Mouse (Mus musculus): ENCODE data around the gene Cd79a.

Cd79a gene

GRCm38 (mm10) chr7:24897224-24897623, at the start of gene Cd79a:
Gene Cd79a (plus strand): TSS chr7:24897381.
- DNase-seq (ENCODE audit: extremely low spot score, low spot score) = no peak

GRCm38 (mm10) chr7:24850162-24850561, 47.0 kb upstream of the Cd79a start:
- no peak for DNase-seq (ENCODE audit: extremely low spot score, low spot score)

- peak; percentile 52 for DNase-seq (ENCODE audit: extremely low spot score, low spot score)
Observed at GRCm38 (mm10) chr7:24850899-24851303, 46.3 kb upstream of the Cd79a start.

GRCm38 (mm10) chr7:24851596-24852325, 45.4 kb upstream of the Cd79a start:
- DNase-seq (ENCODE audit: extremely low spot score, low spot score) = no peak

DNA sequence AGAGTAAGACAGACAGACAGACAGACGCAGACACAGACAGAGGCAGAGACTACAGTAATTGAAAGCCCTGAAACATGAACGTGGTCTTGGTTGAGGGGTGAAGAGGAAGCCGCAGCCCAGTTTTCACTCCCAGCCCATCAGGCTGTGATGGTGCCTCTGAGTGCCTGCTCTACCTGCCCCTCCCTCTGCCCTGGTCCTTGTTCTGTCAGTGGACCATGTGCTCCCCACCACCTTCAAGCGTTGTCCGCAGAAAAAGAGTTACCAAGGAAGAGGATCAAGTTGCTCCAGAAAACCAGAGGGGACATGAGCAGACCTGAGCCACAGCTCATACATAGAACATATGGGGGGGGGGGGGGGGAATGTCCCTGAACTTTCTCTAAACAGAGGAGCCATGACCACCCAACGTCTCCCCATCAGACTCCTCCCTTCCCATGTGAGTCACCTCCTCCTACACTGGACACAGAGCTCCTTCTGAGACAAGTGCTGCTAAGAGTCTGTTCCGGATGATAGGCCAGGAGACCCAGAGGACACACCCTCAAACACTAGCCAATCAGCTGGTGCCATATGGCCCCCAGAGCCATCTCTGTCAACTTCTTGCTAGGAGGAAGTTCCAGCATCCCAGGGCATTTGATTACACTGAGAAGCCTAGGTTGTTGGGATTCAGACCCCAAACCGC, 44.5 kb upstream of the Cd79a start:
- DNase-seq (ENCODE audit: extremely low spot score, low spot score) = no peak

DNA sequence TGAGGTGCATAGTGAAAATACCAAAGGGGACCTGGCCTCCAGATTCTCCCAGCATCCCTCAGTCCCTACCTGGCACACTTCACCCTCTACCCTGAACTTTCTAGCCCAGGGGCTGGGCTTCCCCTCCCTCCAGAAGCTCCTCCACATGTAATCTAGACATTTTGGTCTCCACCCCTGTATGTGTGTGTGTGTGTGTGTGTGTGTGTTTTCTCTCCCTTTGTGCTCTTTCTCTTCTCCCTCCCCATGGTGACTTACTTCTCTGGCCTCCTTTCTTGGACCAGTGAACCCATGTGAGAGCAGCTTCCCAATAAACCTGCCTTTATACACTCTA, 44.0 kb upstream of the Cd79a start:
- no peak for DNase-seq (ENCODE audit: extremely low spot score, low spot score)

GRCm38 (mm10) chr7:24853695-24854094, 43.5 kb upstream of the Cd79a start:
- DNase-seq (ENCODE audit: extremely low spot score, low spot score) = no peak

DNA sequence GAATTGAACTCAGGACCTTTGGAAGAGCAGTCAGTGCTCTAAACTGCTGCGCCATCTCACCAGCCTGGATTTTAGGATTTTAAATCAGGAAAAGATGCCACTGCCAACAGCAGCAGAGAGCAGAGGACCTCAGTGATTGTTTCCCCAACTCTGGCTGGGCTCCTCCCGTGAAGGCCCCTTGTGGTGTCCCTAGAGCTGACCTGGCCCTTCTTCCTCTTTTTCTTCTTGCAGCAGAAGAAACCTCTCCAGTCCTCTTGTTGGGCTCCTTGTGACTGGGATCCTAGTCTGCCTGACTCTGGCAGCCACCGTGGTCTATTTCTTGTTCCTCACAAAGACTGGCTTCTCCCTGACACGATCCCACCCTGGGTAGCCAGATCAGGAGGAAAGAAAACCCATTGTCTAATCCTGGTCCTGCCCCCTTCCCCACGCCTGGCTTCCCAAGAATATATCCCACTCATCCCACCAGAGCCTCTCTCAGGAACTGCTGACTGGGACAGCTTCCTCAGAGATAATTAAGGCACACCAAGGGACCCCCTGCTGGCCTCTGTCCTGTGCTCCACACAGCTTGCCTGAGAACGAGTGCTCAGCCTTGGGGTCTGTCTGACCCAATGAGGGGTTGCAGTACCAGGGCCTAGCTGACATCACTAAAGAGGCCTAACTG, 40.6 kb upstream of the Cd79a start:
- DNase-seq (ENCODE audit: extremely low spot score, low spot score) = no peak

GRCm38 (mm10) chr7:24859234-24859633, 37.9 kb upstream of the Cd79a start:
- DNase-seq (ENCODE audit: extremely low spot score, low spot score) = no peak

GRCm38 (mm10) chr7:24861913-24862312, 35.3 kb upstream of the Cd79a start, which contains the start of gene Gm9844:
Gene Gm9844 (plus strand): TSS chr7:24862213.
- no peak for DNase-seq (ENCODE audit: extremely low spot score, low spot score)

- DNase-seq (ENCODE audit: extremely low spot score, low spot score) = no peak
Observed at GRCm38 (mm10) chr7:24862853-24863252, 34.3 kb upstream of the Cd79a start.

DNA sequence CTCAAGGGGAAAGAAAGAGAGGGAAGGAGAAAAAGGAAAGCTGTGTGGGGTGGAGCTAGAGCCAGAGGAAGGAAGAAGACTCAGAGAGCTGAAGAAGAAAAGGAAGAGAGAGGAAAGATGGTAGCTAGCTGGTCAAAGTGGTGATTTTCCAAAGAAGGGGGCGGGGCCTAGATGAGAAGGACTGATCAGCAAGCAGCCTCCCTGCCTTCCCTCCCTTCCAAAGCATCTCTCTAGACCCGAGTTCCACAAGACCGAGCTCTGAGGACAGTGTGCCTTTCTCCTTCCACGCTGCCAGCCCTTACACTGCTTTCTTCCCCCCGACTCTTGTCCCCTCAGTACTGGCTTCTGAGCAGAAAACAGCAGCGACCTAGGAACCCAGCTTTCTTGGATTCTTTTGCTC, 33.0 kb upstream of the Cd79a start:
- DNase-seq (ENCODE audit: extremely low spot score, low spot score) = no peak

DNA sequence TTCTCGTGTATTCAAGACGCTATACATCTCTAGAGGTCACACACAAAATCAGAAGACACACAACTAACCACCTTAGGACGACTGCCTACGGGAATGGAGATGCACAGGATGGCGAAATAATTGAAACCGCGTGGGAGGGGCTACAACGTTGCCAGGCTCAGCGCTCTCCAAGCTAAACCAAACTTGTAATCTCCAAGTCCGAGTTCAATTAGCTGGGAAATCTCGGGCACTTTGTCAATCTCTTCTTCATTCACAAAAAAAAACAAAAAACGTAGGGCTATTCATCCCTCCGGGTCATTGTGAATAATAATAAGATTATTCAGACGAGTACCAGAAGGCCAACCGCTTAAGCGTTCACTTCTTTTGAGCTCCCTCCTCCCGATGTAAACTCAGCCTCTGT, 28.1 kb upstream of the Cd79a start:
- no peak for DNase-seq (ENCODE audit: extremely low spot score, low spot score)

- DNase-seq (ENCODE audit: extremely low spot score, low spot score) = no peak
Observed at GRCm38 (mm10) chr7:24869532-24870165, 27.5 kb upstream of the Cd79a start, which contains the start of the genes Lypd4 and Dmrtc2. Gene Lypd4 (minus strand): TSS chr7:24869941. Gene Dmrtc2 (plus strand): TSS chr7:24870057.

DNA sequence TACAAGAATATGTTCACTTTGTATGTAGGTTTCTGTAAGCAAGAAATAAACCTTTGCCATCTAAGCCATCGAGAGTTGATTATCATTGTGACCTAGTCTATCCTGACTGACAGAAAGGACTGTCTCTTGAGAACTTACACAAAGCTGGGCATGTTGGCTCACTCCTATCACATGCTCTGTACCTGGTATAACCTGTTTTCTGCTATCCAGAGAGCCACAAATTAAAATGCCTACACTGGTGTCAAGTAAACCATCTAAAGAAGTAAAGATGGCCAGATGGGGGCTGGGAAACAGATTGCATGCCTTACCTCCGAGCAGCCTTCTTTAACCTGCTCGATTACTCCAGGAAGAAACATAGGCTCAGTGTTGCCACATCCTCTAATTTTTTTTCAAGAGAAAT, 19.6 kb upstream of the Cd79a start:
- no peak for DNase-seq (ENCODE audit: extremely low spot score, low spot score)

DNA sequence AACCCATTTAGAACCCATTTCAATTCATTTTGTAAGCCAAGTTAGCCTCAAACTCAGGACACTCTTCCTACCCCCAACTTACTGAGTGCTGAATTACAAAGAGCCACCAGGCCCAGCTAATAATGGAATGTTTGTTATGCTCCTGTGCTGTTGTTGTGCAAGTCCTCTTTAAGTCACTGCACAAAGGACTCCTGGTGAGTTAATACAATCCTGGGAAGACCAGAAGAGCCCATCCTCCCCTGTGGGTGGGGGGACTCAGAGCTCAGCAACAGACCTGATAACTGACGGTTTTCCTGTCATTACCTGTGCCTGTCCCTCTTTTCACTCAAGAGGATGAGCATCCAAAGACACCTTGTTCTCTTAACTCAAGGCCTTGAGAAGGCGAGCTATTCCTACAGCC, 17.6 kb upstream of the Cd79a start:
- no peak for DNase-seq (ENCODE audit: extremely low spot score, low spot score)

DNA sequence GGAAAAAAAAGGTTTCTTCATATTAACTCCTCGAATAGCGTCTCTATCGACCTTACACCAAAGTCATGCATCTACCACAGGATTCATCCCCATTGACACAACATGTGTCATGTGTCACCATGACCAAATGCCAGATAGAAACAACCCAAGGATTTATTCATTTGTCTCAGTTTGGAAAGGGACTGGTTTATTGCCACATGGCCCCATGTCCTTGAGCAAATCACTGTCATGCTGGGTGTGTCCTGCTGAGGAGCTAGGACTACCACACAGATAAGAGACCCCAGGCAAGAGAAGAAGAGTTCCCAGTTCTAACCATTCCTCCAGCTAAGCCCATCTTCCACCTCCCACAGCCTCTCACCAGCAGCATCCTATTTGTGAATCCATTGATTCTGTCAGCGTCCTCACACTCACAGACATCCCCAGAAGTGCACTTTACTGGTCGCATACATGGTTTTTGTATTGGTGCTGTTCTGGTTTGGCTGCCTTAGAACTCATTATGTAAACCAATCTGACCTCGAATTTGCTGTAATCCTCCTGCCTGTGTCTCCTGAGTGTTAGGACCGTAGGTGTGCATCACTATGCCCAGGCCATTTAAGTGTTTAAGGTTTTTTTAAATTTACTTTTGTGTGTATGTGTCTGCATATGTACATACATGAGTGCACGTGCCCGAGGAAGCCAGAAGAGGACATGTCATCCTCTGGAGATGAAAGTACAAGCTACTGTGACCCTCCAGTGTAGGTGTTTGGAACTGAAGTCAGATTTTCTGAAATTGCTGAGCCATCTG, 14.6 kb upstream of the Cd79a start:
- no peak for DNase-seq (ENCODE audit: extremely low spot score, low spot score)

GRCm38 (mm10) chr7:24883896-24884692, 13.1 kb upstream of the Cd79a start, which contains the start of gene Rps19:
Gene Rps19 (plus strand): TSS chr7:24884371.
- DNase-seq (ENCODE audit: extremely low spot score, low spot score) = peak; percentile 98

- DNase-seq (ENCODE audit: extremely low spot score, low spot score) = no peak
Observed at GRCm38 (mm10) chr7:24884693-24885291, 12.4 kb upstream of the Cd79a start.

Data from neural tube, embryonic 10.5 days (tissue).